In the genomic region with DNA sequence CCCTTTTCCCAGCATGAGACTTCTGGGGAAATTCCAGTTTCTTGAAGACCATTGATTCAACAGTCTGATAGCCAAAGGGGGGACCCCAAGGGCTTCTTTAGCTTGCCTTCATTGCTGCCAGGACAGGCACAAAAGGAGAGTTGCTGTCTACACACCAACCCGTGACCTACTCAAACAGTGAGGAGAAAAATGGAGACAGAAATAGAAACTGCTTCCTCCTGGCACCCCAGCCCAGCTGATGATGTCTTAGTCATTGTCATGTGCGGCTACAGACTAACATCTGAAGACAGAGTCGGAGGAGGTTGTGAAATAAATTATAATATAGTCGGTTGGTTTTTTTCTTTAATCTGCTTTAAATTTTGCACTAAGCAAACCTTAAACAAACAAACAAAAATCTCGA, we compare ENCODE assay signal across 9 mouse cellular contexts.
DNase-seq lines count a peak whose midpoint lies in the region; ATAC-seq and TF ChIP-seq lines count a peak whose summit lies in the region.
"Had no signal": no experiment of that assay in that cellular context is flagged by ENCODE, and none has a peak within 500 bp of the region (broad histone marks: within the 10 kb centered on the region; RNA-seq: fewer than 3 reads in every experiment).

No protein-coding gene starts in this region.

- no peak overlapping the region for H3K4me3 ChIP-seq in kidney, adult 2 months (ENCODE audit: insufficient read depth, low read depth, low read length)
- peak overlapping the region in 1 of 2 experiments; percentile 18; a peak in 1 of 4 replicates for H3K4me3 ChIP-seq in heart, embryonic 14.5 days (ENCODE audit: control insufficient read depth in 1 of 2, insufficient read depth in 1 of 2, low read depth in 1 of 2, low read length in 2 of 2)
- H3K4me3 ChIP-seq: embryonic facial prominence, embryonic 12.5 days had no signal

- H3K36me3 ChIP-seq in kidney, adult 2 months (ENCODE audit: control insufficient read depth, insufficient read depth, low read length): no peaks in the 10 kb centered on the region
- H3K36me3 ChIP-seq in heart, embryonic 14.5 days (ENCODE audit: control insufficient read depth, insufficient read depth, low read length): no peaks in the 10 kb centered on the region
- H3K36me3 ChIP-seq: embryonic facial prominence, embryonic 12.5 days had no signal

- TF ChIP-seq POLR2A in kidney, adult 2 months (IDR thresholded peaks at IDR 0.05; ENCODE audit: low read depth, low read length): no peak

- 0 out of 2 replicates have a peak, but pooled peaks cover 3% of the 10 kb centered on the region for H3K9me3 ChIP-seq in heart, embryonic 14.5 days (ENCODE audit: control insufficient read depth, low read length)
- H3K9me3 ChIP-seq: embryonic facial prominence, embryonic 12.5 days had no signal

- H3K4me2 ChIP-seq in heart, embryonic 14.5 days (ENCODE audit: low read length): peak overlapping the region; percentile 53

- 44% methylated on average over 5 of the region's 5 CpGs for WGBS in kidney, adult 2 months
- 32% methylated on average over 5 of the region's 5 CpGs for WGBS in heart, embryonic 14.5 days

- H3K4me1 ChIP-seq in kidney, adult 2 months (ENCODE audit: control insufficient read depth, insufficient read depth, low read length): no peaks in the 10 kb centered on the region
- peaks cover 0 to 6% of the 10 kb centered on the region in 2 experiments; a peak in 2 of 4 replicates for H3K4me1 ChIP-seq in heart, embryonic 14.5 days (ENCODE audit: control insufficient read depth in 2 of 2, insufficient read depth in 2 of 2, low read length in 2 of 2)
- H3K4me1 ChIP-seq: embryonic facial prominence, embryonic 12.5 days had no signal

- peak overlapping the region; percentile 60; the same call in 1 of the 2 replicates for H3K9ac ChIP-seq in heart, embryonic 14.5 days (ENCODE audit: low read length)
- H3K9ac ChIP-seq: embryonic facial prominence, embryonic 12.5 days had no signal

- no peak overlapping the region for H3K27ac ChIP-seq in kidney, adult 2 months (ENCODE audit: insufficient read depth, low read depth, low read length)
- no peak overlapping the region for H3K27ac ChIP-seq in heart, embryonic 14.5 days (replicated peaks in 1 of 2; ENCODE audit: control insufficient read depth in 1 of 2, insufficient read depth in 1 of 2, low read depth in 2 of 2, low read length in 2 of 2)
- H3K27ac ChIP-seq: embryonic facial prominence, embryonic 12.5 days had no signal

- no peaks in the 10 kb centered on the region for H3K27me3 ChIP-seq in kidney, adult 2 months (replicated peaks; ENCODE audit: control insufficient read depth, insufficient read depth, low read length)
- H3K27me3 ChIP-seq in heart, embryonic 14.5 days (ENCODE audit: control insufficient read depth, insufficient read depth, low read length): no peaks in the 10 kb centered on the region
- H3K27me3 ChIP-seq: embryonic facial prominence, embryonic 12.5 days had no signal

- DNase-seq in kidney, adult 2 months: peak; percentile 25
- no peak for DNase-seq in kidney, postnatal 25 days
- DNase-seq in monocyte, adult 2 months (ENCODE audit: low read depth in 1 of 2, low spot score in 2 of 2): peak; percentile 42 to 52
- no peak for DNase-seq in urinary bladder, adult 18-20 months (ENCODE audit: low spot score in 2 of 2)
- DNase-seq in layer of hippocampus, postnatal 36 days: no peak
- no peak for DNase-seq in lung, postnatal 14 days

- ATAC-seq in CD4-positive, CD25-positive, alpha-beta regulatory T cell, adult 4 months: peak; percentile 77
- ATAC-seq in heart, embryonic 14.5 days (ENCODE audit: insufficient number of reproducible peaks, insufficient read depth, low FRiP score, low read depth): no peak

- TF ChIP-seq CTCF in kidney, adult 2 months (conservative IDR thresholded peaks at IDR 0.05; ENCODE audit: insufficient read depth, insufficient read length, low read depth, low read length): no peak

Comparison
In these comparisons a context has a peak if more than half of its experiments do, and no peak if none do; other contexts are left out.
1. DNase-seq: peak in kidney, adult 2 months (single experiment) and monocyte, adult 2 months (2 of 2); none in kidney, postnatal 25 days (0 of 2), urinary bladder, adult 18-20 months (0 of 2), layer of hippocampus, postnatal 36 days (0 of 2) and lung, postnatal 14 days (single experiment).